Comparison of ENCODE assay signal across 17 mouse cellular contexts in genomic region chr7:36198091-36198700, GRCm38 (mm10).
"Had no signal": no experiment of that assay in that cellular context is flagged by ENCODE, and none has a peak within 500 bp of the region (broad histone marks: within the 10 kb centered on the region; RNA-seq: fewer than 3 reads in every experiment).

No protein-coding gene starts in this region.

- H3K4me1 ChIP-seq: liver, embryonic 15.5 days; megakaryocyte, embryonic 14.5 days; midbrain, embryonic 15.5 days had no signal

- H3K36me3 ChIP-seq: limb, embryonic 10.5 days; liver, embryonic 15.5 days; midbrain, embryonic 15.5 days; neural tube, embryonic 13.5 days had no signal

- DNase-seq: kidney, adult 8-10 months; kidney, postnatal 25 days; layer of hippocampus, adult 9-11 months; lung, adult 2 months; lung, postnatal 10 days; retina, postnatal 1 day; right cerebral cortex, postnatal 4 days; thymus, adult 2 months; thymus, postnatal 25 days had no signal

- H3K27ac ChIP-seq: limb, embryonic 10.5 days; liver, embryonic 15.5 days; macrophage; midbrain, embryonic 15.5 days; neural tube, embryonic 13.5 days had no signal

- H3K4me3 ChIP-seq: limb, embryonic 10.5 days; liver, embryonic 15.5 days; megakaryocyte, embryonic 14.5 days; midbrain, embryonic 15.5 days; neural tube, embryonic 13.5 days had no signal

- H3K9me3 ChIP-seq: limb, embryonic 10.5 days; liver, embryonic 15.5 days; midbrain, embryonic 15.5 days; neural tube, embryonic 13.5 days had no signal

- H3K9ac ChIP-seq: liver, embryonic 15.5 days; midbrain, embryonic 15.5 days; neural tube, embryonic 13.5 days had no signal

- H3K4me2 ChIP-seq: liver, embryonic 11.5 days; liver, embryonic 15.5 days; midbrain, embryonic 11.5 days; midbrain, embryonic 15.5 days; neural tube, embryonic 13.5 days had no signal

- ATAC-seq: midbrain, embryonic 15.5 days had no signal

- H3K27me3 ChIP-seq: liver, embryonic 15.5 days; megakaryocyte, embryonic 14.5 days; midbrain, embryonic 15.5 days; neural tube, embryonic 13.5 days had no signal
